Mouse (Mus musculus) testis, adult 10 weeks (tissue): ENCODE measurements around the gene Impdh2. TPM values are rescaled to one million over a fixed set of nuclear protein-coding genes. Genes with fewer than 3 reads are reported as not detected.

Experiments
- polyA plus RNA-seq: library from polyadenylated mRNA; stranded (reverse); fragments of 350-450 nt; fragmentation: Illumina TruSeq; extraction: RNeasy Lipid Tissue Mini Kit (QIAGEN cat#74804); gene quantifications from one replicate; pipeline ENCODE4 v1.2.3, GENCODE M21; 2014; ENCODE audit warnings: low read depth, low replicate concordance

Gene Impdh2
- 69.5 TPM for polyA plus RNA-seq

DNA sequence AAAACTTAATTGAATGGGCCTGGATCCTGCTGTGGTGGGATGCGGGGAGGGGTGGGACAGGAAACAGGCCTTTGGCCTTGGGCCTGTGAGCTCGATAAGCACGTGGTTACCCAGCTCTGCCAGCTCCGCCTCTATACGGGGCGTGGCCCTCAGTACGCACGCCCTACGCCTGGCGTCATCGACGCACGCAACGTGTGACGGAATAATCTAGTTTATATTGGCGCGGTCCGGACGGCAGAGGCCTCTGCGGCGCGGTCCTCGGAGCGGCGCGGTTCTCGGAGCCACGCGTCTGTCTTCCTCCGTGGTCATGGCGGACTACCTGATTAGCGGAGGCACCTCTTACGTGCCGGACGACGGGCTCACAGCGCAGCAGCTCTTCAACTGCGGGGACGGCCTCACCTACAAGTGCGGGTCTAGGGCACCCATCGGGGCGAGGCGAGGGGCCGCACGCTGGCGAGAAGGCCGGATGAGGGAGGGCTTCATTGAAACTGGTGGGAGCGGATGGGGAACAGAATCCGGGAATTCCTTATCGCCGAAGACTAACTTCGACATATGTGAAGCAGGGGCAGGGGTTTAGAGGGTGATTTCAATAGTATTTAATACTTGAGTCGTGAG lies at the start of gene Impdh2:
Impdh2 (plus strand) TSS at position 60 of the 615 bp plus-strand sequence.

DNA sequence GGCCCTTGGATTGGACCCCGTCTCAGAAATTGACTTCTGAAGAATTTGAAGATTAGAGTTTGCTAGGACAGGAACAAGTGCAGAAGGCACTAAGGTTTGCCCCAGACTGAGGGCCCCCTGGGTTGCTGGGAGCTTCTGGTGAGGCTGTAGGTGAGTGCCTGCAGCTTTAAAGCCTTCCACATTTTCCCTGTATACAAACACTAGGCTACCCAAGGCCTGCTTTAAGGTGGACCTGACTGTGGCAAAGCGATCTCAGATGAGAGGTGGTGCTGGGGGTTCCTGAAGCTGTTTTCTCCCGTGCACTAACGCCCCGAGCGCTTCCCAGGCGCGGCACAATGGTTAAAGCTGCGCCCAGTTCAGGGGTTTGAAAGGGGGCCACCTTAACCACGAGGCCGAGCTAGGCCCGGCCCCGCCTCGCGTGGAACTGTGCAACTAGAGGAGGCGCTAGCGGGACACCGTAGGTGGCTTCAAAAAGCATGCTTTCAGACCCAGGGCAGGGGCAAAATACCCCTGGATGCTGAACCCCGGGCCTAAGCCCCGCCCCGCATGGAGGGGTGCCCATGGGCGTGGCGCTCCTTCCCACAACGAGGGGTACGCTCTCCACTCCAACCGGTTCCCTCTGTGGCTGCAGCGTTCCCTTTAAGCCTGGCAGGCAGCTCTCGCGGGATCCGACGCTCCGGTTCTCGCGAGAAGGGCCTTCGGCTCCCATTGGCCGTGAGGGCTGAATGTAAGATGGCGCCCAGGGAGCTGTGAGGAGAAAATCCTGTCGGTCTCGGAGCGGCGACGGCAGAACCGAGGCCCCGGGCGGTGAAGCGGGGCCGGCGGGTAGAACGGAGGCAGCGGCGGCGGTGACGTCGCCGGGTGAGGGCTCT lies 43.5 kb upstream of the Impdh2 start, which contains the start of gene Qrich1:
Qrich1 (plus strand) TSS at position 427 of the 872 bp plus-strand sequence.

DNA sequence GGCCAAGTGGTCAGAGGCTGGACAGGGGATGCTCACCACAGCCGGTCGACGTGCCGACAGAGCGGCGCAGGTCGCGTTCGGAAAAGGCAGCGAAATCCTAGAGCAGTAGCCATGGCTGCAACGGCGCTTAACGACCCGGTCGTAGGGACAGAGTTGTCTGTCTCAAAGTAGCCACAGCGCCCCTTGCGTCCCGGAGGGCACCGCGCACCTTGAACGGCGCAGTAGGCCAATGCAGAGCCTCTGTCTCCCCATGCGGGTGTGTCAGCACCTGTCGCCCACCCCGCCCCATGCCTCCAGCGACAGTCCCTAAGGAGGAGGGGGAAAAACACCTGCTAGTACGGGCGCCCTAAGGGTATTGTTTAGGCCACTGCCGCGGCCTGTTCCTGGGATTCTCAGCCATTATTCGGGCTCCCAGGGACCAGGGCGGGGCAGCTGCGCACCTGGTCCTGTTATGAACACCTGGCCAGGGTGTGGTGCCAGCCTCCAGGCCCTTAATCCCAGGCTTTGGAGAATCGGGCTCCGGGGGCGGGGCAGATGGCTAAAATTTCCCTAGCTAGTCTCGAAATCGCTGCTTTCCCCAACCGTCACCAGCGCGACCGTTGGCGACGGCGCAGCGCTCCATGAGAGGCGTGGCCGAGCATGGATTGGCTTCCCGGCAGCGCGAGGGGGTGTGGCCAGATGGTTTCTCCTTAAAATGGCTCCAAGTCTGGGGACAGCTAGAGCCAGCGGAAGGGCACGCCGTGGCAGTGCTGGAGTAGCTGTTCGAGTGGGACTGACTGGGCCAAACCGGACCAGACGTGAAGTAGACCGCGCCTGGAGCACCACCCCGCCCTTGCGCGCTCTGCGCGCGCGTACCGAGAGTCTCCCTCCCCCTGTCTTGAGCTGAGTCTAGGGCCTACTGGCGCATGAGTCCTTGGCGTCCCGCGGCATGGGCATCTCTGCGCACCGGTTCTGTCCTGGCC lies 7.0 kb downstream of the Impdh2 start, which contains the start of gene Ndufaf3:
Ndufaf3 (minus strand) TSS at position 620 of the 962 bp plus-strand sequence.

DNA sequence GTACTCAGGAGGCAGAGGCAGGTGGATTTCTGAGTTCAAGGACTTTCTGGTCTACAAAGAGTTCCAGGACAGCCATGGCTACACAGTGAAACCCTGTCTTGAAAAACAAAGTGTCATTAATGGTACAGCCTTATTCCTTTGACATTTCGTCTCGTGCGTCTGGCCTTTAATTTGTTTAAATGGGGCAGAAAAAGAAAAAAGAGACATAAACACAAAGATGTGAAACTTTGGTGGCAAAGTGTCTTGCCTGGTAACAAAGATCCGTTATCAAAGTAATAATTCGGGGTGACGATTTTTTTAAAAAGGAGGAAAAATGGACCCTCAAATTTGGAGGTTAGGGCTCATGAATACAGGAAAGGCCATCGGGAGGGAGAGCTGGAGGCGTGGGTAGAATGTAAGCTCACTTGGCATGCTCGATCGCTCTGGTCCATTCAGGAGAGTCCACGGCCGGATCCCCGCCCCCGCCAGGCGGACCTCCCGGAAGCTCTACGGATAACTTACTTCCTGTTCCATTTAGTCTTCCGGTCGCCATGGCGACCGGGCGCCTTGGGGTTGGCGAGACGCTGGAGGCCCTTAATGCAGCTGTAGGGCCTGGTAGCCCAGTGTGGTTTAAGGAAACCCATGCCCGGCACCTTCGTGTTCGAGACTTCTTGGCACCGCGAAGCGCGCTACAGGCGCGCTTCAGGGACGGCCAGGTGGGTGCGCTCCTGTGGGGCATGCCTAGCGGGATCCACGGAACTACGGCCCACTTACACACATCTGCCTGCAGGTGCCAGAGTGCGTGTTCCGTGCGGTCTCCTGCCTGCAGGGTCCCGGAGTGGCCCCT lies 9.5 kb downstream of the Impdh2 start, which contains the start of gene Dalrd3:
Dalrd3 (plus strand) TSS at position 506 of the 826 bp plus-strand sequence.

DNA sequence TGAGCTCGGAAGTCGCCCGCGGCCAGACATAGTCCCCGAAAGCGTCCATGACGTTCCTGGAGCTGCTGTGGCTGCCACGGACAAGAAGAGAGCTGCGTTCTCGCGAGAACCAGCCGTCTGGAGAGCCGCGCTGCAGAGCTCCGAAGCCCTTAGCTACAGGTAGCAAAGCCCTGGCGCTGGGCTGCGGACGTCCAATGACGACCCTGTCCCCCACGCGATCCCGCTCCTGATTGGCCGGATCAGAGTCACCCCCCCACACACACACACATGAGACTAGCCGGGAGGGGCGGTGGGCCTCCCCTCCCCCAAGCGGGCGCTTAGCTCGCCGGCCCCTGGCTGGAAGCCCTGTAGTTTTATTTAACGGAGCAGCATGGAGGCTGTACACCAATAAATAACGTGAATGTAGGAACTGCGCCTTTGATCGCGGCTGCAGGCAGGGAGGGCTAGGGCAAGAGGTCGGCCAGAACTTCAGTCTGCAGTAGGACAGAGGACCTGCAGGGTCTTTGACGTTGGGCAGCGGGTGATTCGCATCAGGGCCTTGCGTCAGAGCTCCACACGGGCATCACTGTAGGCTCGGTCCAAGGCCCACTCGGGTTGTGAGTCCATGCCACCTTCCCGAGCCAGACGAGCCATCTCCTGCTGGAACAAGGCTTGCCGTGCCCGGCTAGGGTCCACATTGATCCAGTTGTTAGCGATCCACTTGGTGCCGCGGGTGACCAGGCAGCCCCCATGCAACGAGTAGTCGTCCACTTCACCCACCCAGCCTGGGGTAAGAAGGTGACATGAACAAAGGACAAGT lies 18.7 kb downstream of the Impdh2 start, which contains the start of gene Wdr6:
Wdr6 (minus strand) TSS at position 195 of the 799 bp plus-strand sequence.

DNA sequence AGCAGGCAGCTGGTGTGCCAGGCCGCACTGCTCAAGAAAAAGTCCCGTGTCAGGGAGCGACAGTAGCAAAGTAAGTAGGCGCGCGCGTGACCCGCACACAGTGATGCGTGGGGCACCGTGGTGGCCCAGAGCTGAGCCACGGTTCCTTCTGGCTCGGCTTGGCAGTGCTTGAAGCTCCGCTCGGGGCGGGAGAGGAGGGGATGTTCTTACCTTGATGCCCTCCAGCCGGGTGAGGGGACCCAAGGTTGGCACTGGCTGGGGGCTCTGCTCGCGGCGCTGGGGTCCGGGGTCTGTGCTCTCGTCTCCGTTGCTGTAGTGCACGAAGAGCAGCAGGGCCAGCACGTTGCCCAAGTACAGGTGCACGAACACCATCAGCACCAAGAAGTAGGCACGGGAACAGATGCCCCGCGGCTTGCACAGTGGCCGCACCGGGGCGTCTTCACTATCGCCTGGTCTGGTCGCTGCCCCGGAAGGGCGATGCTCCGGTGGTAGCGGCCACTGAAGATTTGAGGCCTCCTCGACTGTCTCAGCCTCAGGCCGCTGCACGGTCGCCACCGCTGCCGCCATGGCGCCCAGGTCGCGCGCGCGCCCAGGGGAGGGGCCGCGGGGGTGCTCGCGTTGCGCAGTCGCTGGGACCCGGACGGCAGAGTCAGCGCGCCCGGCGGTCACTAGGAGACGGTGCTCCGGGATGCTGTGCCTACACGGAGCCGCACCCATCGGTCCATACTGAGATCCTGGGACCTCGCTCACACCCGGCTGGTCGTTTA lies 37.1 kb downstream of the Impdh2 start, which contains the start of gene P4htm:
P4htm (minus strand) TSS at position 670 of the 767 bp plus-strand sequence.

Other genes with a start within 250 kb of the Impdh2 start
- gene Gpx1, start 221.4 kb upstream of the Impdh2 start, polyA plus RNA-seq: 1.8 TPM
- 93.9 TPM for gene Usp4, start 212.4 kb upstream of the Impdh2 start, polyA plus RNA-seq
- gene 1700102P08Rik, start 167.5 kb upstream of the Impdh2 start, polyA plus RNA-seq: 278 TPM
- 8.6 TPM for gene Ccdc36, start 131.8 kb upstream of the Impdh2 start, polyA plus RNA-seq
- gene BC048562, start 123.8 kb upstream of the Impdh2 start, polyA plus RNA-seq: 10.4 TPM
- gene Ccdc71, start 99.8 kb upstream of the Impdh2 start, polyA plus RNA-seq: 3.0 TPM
- 1.3 TPM for gene Klhdc8b, start 98.7 kb upstream of the Impdh2 start, polyA plus RNA-seq
- gene Lamb2, start 80.5 kb upstream of the Impdh2 start, polyA plus RNA-seq: 2.0 TPM
- 14.4 TPM for gene Usp19, start 69.7 kb upstream of the Impdh2 start, polyA plus RNA-seq
- gene Qars, start 52.6 kb upstream of the Impdh2 start, polyA plus RNA-seq: 74.8 TPM
- gene Qrich1, start 43.5 kb upstream of the Impdh2 start, polyA plus RNA-seq: 151 TPM
- gene Ndufaf3, start 7.1 kb downstream of the Impdh2 start, polyA plus RNA-seq: 28.8 TPM
- 5.2 TPM for gene Dalrd3, start 9.6 kb downstream of the Impdh2 start, polyA plus RNA-seq
- 0.83 TPM for gene Wdr6, start 18.5 kb downstream of the Impdh2 start, polyA plus RNA-seq
- gene P4htm, start 37.4 kb downstream of the Impdh2 start, polyA plus RNA-seq: 0.14 TPM
- 266 TPM for gene Arih2, start 89.1 kb downstream of the Impdh2 start, polyA plus RNA-seq
- 32.2 TPM for gene Slc25a20, start 101.8 kb downstream of the Impdh2 start, polyA plus RNA-seq
- 714 TPM for gene Prkar2a, start 129.0 kb downstream of the Impdh2 start, polyA plus RNA-seq
- 106 TPM for gene Ip6k2, start 223.5 kb downstream of the Impdh2 start, polyA plus RNA-seq
- 0.18 TPM for gene Nckipsd, start 248.1 kb downstream of the Impdh2 start, polyA plus RNA-seq